Mouse (Mus musculus): Measurements from ENCODE around the gene Tmem185a. TPM values are rescaled to one million over a fixed set of nuclear protein-coding genes. Genes with fewer than 3 reads are reported as not detected.
"Not testable (repeated sequence)": the region's sequence is repeated elsewhere in the genome, so short reads cannot be mapped to it uniquely, and the experiment has no call there.

The Tmem185a gene
- polyA plus RNA-seq, 1 experiment from 2014 or later, result 44.5 TPM

- TF ChIP-seq CTCF (IDR thresholded peaks at IDR 0.05; ENCODE audit: low read depth), result no peak
- no peak overlapping the region for H3K9ac ChIP-seq (ENCODE audit: low read depth, low read length)
- H3K27ac ChIP-seq, result no peak overlapping the region
- H3K9me3 ChIP-seq (replicated peaks; ENCODE audit: low read length), result no peaks in the 10 kb centered on the region
- WGBS, result 58% methylated on average over 1 of the region's 1 CpGs
- ATAC-seq (replicated peaks; ENCODE audit: low FRiP score, low read depth), result no peak
- H3K36me3 ChIP-seq (ENCODE audit: insufficient read depth, low read length), result no peaks in the 10 kb centered on the region
- no peaks in the 10 kb centered on the region for H3K27me3 ChIP-seq (ENCODE audit: insufficient read depth, low read length)
- DNase-seq (ENCODE audit: low spot score), result no peak
- H3K4me3 ChIP-seq (replicated peaks; ENCODE audit: low read depth, low read length), result no peak overlapping the region
- no peaks in the 10 kb centered on the region for H3K4me1 ChIP-seq (replicated peaks; ENCODE audit: insufficient read depth, low read length)
- no peak overlapping the region for H3K4me2 ChIP-seq (ENCODE audit: low read length)
Observed at GRCm38 (mm10) chrX:70466897-70467296, 10.1 kb downstream of the Tmem185a start.

DNA sequence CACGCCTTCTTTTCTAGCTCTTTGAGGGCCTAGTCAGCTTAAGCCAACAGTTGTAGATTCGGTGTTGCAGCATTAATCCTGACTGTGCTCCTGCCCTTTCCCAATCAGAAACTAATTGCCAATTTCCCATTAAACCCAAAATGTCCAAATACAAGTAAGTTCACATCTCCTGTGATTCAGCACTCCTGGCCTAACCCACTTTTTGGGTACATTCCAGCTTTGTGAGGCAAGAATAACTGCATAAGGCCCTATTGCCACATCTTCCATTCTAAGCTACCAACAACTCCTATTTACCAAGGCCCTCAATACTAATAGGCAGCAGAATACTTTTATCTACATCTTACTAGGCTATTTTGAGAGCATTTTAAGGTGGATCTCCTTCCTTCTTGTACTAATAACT is 11.5 kb downstream of the Tmem185a start:
- WGBS, result 70% methylated on average over 2 of the region's 2 CpGs
- no peak overlapping the region for H3K4me3 ChIP-seq (replicated peaks; ENCODE audit: low read depth, low read length)
- no peaks in the 10 kb centered on the region for H3K9me3 ChIP-seq (replicated peaks; ENCODE audit: low read length)
- TF ChIP-seq CTCF (IDR thresholded peaks at IDR 0.05; ENCODE audit: low read depth), result no peak
- no peaks in the 10 kb centered on the region for H3K27me3 ChIP-seq (ENCODE audit: insufficient read depth, low read length)
- DNase-seq (ENCODE audit: low spot score), result no peak
- ATAC-seq (replicated peaks; ENCODE audit: low FRiP score, low read depth), result no peak
- H3K9ac ChIP-seq (ENCODE audit: low read depth, low read length), result no peak overlapping the region
- no peaks in the 10 kb centered on the region for H3K36me3 ChIP-seq (ENCODE audit: insufficient read depth, low read length)
- H3K27ac ChIP-seq, result no peak overlapping the region
- no peaks in the 10 kb centered on the region for H3K4me1 ChIP-seq (replicated peaks; ENCODE audit: insufficient read depth, low read length)
- H3K4me2 ChIP-seq (ENCODE audit: low read length), result no peak overlapping the region

DNA sequence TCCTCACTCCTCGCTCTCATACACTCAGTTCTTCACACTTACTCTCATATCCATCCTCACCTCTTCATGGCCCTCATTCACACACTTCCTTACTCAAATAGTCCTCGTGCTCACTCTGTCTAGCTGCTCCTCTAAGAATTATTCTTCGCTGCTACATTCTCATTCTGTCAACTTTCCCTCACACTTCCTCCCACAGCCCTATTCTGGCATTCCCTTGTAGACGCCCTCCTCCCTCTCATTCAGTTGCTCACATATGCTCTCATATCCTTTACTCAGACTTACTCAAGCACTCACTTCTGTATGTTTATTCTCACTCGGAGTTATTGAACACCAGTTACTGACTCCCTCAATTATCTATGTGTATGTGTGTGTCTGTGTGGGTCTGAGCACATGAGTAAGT is 13.4 kb downstream of the Tmem185a start:
- no peaks in the 10 kb centered on the region for H3K27me3 ChIP-seq (ENCODE audit: insufficient read depth, low read length)
- no peaks in the 10 kb centered on the region for H3K9me3 ChIP-seq (replicated peaks; ENCODE audit: low read length)
- DNase-seq (ENCODE audit: low spot score) (no peak), ATAC-seq (replicated peaks; ENCODE audit: low FRiP score, low read depth) (no peak)
- no peak overlapping the region for H3K4me2 ChIP-seq (ENCODE audit: low read length)
- whole genome bisulfite sequencing, result 83% methylated on average over 5 of the region's 5 CpGs
- no peaks in the 10 kb centered on the region for H3K4me1 ChIP-seq (replicated peaks; ENCODE audit: insufficient read depth, low read length)
- no peak for TF ChIP-seq CTCF (IDR thresholded peaks at IDR 0.05; ENCODE audit: low read depth)
- no peaks in the 10 kb centered on the region for H3K36me3 ChIP-seq (ENCODE audit: insufficient read depth, low read length)
- no peak overlapping the region for H3K4me3 ChIP-seq (replicated peaks; ENCODE audit: low read depth, low read length)
- H3K27ac ChIP-seq, result no peak overlapping the region
- H3K9ac ChIP-seq (ENCODE audit: low read depth, low read length), result no peak overlapping the region

- no CpG with 5 or more reads among the region's 1 CpGs for WGBS
- H3K4me2 ChIP-seq (ENCODE audit: low read length); H3K9ac ChIP-seq (ENCODE audit: low read depth, low read length); ATAC-seq (replicated peaks; ENCODE audit: low FRiP score, low read depth); H3K36me3 ChIP-seq (ENCODE audit: insufficient read depth, low read length); H3K9me3 ChIP-seq (replicated peaks; ENCODE audit: low read length); H3K4me3 ChIP-seq (replicated peaks; ENCODE audit: low read depth, low read length); H3K27me3 ChIP-seq (ENCODE audit: insufficient read depth, low read length); H3K4me1 ChIP-seq (replicated peaks; ENCODE audit: insufficient read depth, low read length); DNase-seq (ENCODE audit: low spot score); H3K27ac ChIP-seq: not testable (repeated sequence)
Observed at GRCm38 (mm10) chrX:70452359-70452758, 24.6 kb downstream of the Tmem185a start.

DNA sequence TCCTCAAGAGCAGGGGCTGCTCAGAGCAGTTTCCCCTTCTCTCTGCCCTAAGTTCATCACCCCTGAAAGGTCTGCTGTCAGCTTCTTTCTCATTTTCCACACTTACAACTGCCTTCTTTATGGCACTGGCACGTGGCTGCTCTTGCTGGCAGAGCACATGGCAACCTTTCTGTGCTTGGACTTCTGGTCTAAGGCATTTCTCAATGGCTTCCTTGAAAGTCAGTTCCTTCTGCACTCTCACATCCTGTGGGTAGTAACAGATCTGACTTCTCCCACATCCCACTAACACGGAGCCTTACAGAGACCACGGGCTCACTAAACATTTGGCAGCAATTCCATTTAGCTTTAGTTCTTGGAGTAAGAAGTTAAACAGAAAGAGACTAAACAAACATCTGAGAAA is 51.5 kb downstream of the Tmem185a start:
- not testable (repeated sequence) for H3K9me3 ChIP-seq (replicated peaks; ENCODE audit: low read length); DNase-seq (ENCODE audit: low spot score); ATAC-seq (replicated peaks; ENCODE audit: low FRiP score, low read depth); H3K27me3 ChIP-seq (ENCODE audit: insufficient read depth, low read length); H3K9ac ChIP-seq (ENCODE audit: low read depth, low read length); H3K4me3 ChIP-seq (replicated peaks; ENCODE audit: low read depth, low read length); H3K4me1 ChIP-seq (replicated peaks; ENCODE audit: insufficient read depth, low read length); H3K27ac ChIP-seq; H3K4me2 ChIP-seq (ENCODE audit: low read length); H3K36me3 ChIP-seq (ENCODE audit: insufficient read depth, low read length)
- 69% methylated on average over 3 of the region's 3 CpGs for WGBS

Other genes with a start within 250 kb of the Tmem185a start
- gene Ids, start 112.1 kb downstream of the Tmem185a start, polyA plus RNA-seq (2015; fragmentation: Nextera tagmentation; extraction: Ambion mirVana), result 4.3 and 4.4 TPM in 2 replicates
- gene 1110012L19Rik, start 91.3 kb downstream of the Tmem185a start, polyA plus RNA-seq (2015; fragmentation: Nextera tagmentation; extraction: Ambion mirVana), result 39.8 and 42.2 TPM in 2 replicates

Measured in kidney, postnatal 0 days (tissue).